Mouse (Mus musculus) C2C12 (cell line): ENCODE measurements around the gene Lifr. TPM values are rescaled to one million over a fixed set of nuclear protein-coding genes. Genes with fewer than 3 reads are reported as not detected.

Experiments
- H3K27me3 ChIP-seq: one replicate; pipeline ENCODE4 v1.6.1; 2011; ENCODE audit not compliant: control insufficient read depth, insufficient read depth, insufficient read length
- H3K36me3 ChIP-seq: one replicate; pipeline ENCODE4 v1.6.1; 2011; ENCODE audit not compliant: control insufficient read depth, insufficient read depth
- H3K4me3 ChIP-seq: one replicate; pipeline ENCODE4 v1.5.1; 2011; ENCODE audit warnings: mild to moderate bottlenecking, control low read depth; ENCODE audit not compliant: poor library complexity, insufficient read depth, severe bottlenecking
- H3K79me2 ChIP-seq: one replicate; pipeline ENCODE4 v1.6.1; 2011; ENCODE audit not compliant: control insufficient read depth, insufficient read depth
- H3K79me3 ChIP-seq: one replicate; pipeline ENCODE4 v1.6.1; 2011; ENCODE audit warnings: low read depth, control low read depth
- H3ac ChIP-seq: one replicate; pipeline ENCODE3; 2011; ENCODE audit warnings: low read depth; ENCODE audit not compliant: control insufficient read depth, insufficient read length
- CEBPB ChIP-seq: IDR thresholded peaks from one replicate; pipeline ENCODE4 v1.6.1; 2011; ENCODE audit warnings: low read depth, mild to moderate bottlenecking, control low read depth, moderate library complexity
- CTCF ChIP-seq: IDR thresholded peaks from one replicate; pipeline ENCODE4 v1.5.1; 2011; ENCODE audit not compliant: control insufficient read depth, insufficient read depth, insufficient read length
- FOSL1 ChIP-seq: IDR thresholded peaks from one replicate; pipeline ENCODE4 v1.8.0; 2011; ENCODE audit warnings: mild to moderate bottlenecking, low read length; ENCODE audit not compliant: poor library complexity, insufficient read depth, severe bottlenecking
- MAX ChIP-seq: IDR thresholded peaks from one replicate; pipeline ENCODE4 v1.6.1; 2011; ENCODE audit warnings: mild to moderate bottlenecking, control low read depth
- MYOD1 ChIP-seq: IDR thresholded peaks from one replicate; pipeline ENCODE4 v1.6.1; 2011; ENCODE audit warnings: low read depth; ENCODE audit not compliant: control insufficient read depth, insufficient read length
- MYOG ChIP-seq: IDR thresholded peaks from one replicate; pipeline ENCODE4 v1.6.1; 2011; ENCODE audit not compliant: control insufficient read depth, insufficient read length; ENCODE audit errors: extremely low read depth
- USF1 ChIP-seq: IDR thresholded peaks from one replicate; pipeline ENCODE4 v1.6.1; 2011; ENCODE audit warnings: low read depth, mild to moderate bottlenecking, control low read depth, moderate library complexity
- polyA plus RNA-seq: library from polyadenylated mRNA; unstranded; fragments of >200 nt; fragmentation: generic; extraction: Trizol; gene quantifications from one replicate; pipeline ENCODE4 v1.2.1, GENCODE M21; 2012; ENCODE audit warnings: missing spikeins

Gene Lifr
- polyA plus RNA-seq, 1 experiment: 15.2 TPM

GRCm38 (mm10) chr15:7141246-7141645 lies 50.8 kb downstream of the Lifr start:
- H3K36me3 ChIP-seq: no peaks in the 10 kb centered on the region
- no peak overlapping the region for H3ac ChIP-seq
- no peaks in the 10 kb centered on the region for H3K27me3 ChIP-seq
- H3K4me3 ChIP-seq: no peak overlapping the region
- TF ChIP-seq MYOG: no peak
- TF ChIP-seq CEBPB: no peak
- no peak for TF ChIP-seq MAX
- TF ChIP-seq USF1: no peak
- no peak for TF ChIP-seq FOSL1
- no peak for TF ChIP-seq MYOD1
- no peak for TF ChIP-seq CTCF
- peaks cover 2% of the 10 kb centered on the region for H3K79me3 ChIP-seq
- H3K79me2 ChIP-seq: peaks cover 28% of the 10 kb centered on the region

GRCm38 (mm10) chr15:7143689-7144170 lies 53.3 kb downstream of the Lifr start:
- TF ChIP-seq MYOD1: no peak
- no peak for TF ChIP-seq USF1
- no peak for TF ChIP-seq FOSL1
- no peak for TF ChIP-seq CEBPB
- TF ChIP-seq CTCF: no peak
- TF ChIP-seq MYOG: no peak
- no peak for TF ChIP-seq MAX
- H3K4me3 ChIP-seq: no peak overlapping the region
- H3K79me3 ChIP-seq: no peaks in the 10 kb centered on the region
- no peaks in the 10 kb centered on the region for H3K27me3 ChIP-seq
- H3ac ChIP-seq: no peak overlapping the region
- no peaks in the 10 kb centered on the region for H3K36me3 ChIP-seq
- H3K79me2 ChIP-seq: peaks cover 40% of the 10 kb centered on the region

- peaks cover 41% of the 10 kb centered on the region for H3K79me2 ChIP-seq
- H3K79me3 ChIP-seq: no peaks in the 10 kb centered on the region
- no peak overlapping the region for H3ac ChIP-seq
- no peaks in the 10 kb centered on the region for H3K36me3 ChIP-seq
- no peaks in the 10 kb centered on the region for H3K27me3 ChIP-seq
- TF ChIP-seq MYOD1: no peak
- no peak for TF ChIP-seq CEBPB
- no peak for TF ChIP-seq MYOG
- TF ChIP-seq FOSL1: no peak
- TF ChIP-seq CTCF: no peak
- no peak for TF ChIP-seq MAX
- no peak for TF ChIP-seq USF1
- no peak overlapping the region for H3K4me3 ChIP-seq
These were observed 54.1 kb downstream of the Lifr start for GRCm38 (mm10) chr15:7144542-7144941.

GRCm38 (mm10) chr15:7144942-7145341 lies 54.5 kb downstream of the Lifr start:
- Histone ChIP-seq H3K4me3 (no peak overlapping the region), H3ac (no peak overlapping the region), H3K79me3 (no peaks in the 10 kb centered on the region), H3K27me3 (no peaks in the 10 kb centered on the region), H3K36me3 (no peaks in the 10 kb centered on the region), H3K79me2 (peaks cover 41% of the 10 kb centered on the region)
- no peak for TF ChIP-seq MAX
- no peak for TF ChIP-seq MYOG
- TF ChIP-seq CTCF: no peak
- TF ChIP-seq CEBPB: no peak
- no peak for TF ChIP-seq MYOD1

- Histone ChIP-seq H3K36me3 (no peaks in the 10 kb centered on the region), H3ac (no peak overlapping the region), H3K79me2 (peaks cover 36% of the 10 kb centered on the region), H3K27me3 (no peaks in the 10 kb centered on the region), H3K4me3 (no peak overlapping the region), H3K79me3 (no peaks in the 10 kb centered on the region)
- TF ChIP-seq FOSL1 (no peak), MAX (no peak), USF1 (no peak), CTCF (no peak), CEBPB (no peak), MYOD1 (no peak), MYOG (no peak)
These were observed 55.1 kb downstream of the Lifr start for GRCm38 (mm10) chr15:7145555-7145954.

- TF ChIP-seq CTCF (no peak), CEBPB (no peak), MYOD1 (no peak), MYOG (no peak), FOSL1 (no peak), USF1 (no peak), MAX (no peak)
- no peak overlapping the region for H3ac ChIP-seq
- H3K79me2 ChIP-seq: peaks cover 26% of the 10 kb centered on the region
- no peaks in the 10 kb centered on the region for H3K36me3 ChIP-seq
- H3K79me3 ChIP-seq: no peaks in the 10 kb centered on the region
- H3K27me3 ChIP-seq: no peaks in the 10 kb centered on the region
- no peak overlapping the region for H3K4me3 ChIP-seq
These were observed 56.1 kb downstream of the Lifr start for GRCm38 (mm10) chr15:7146529-7146928.
